Mouse (Mus musculus): ENCODE results near the gene Ppm1a. TPM values are rescaled to one million over a fixed set of nuclear protein-coding genes. Genes with fewer than 3 reads are reported as not detected.

Gene Ppm1a
- 38.7 and 44.4 TPM in 2 replicates for polyA plus RNA-seq (2015; fragmentation: Nextera tagmentation; extraction: Ambion mirVana)

DNA sequence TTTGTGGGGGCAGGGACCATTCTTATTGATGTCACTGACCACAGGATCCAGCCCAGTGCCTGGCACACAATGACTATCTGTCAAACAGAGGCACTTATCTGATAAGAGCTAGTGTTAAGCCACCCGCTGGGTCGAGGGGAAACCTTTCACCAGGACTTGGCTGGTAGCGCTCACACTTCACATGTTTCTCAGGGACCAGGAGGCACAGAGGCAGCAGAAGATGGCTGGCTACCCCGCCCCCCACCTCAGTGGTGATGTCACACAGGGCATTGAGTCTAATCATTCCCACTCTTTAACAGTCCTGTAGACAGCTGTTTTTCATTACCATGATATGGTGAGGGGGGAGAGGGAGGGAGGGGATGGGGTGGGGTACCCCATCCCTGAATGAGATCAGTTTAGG is at the start of gene Ppm1a:
Ppm1a (plus strand) TSS at position 370 of the 400 bp plus-strand sequence.
- H3K9me3 ChIP-seq, result no peaks in the 10 kb centered on the region
- ATAC-seq (ENCODE audit: insufficient number of reproducible peaks, low FRiP score, low TSS enrichment, low read depth), result no peak
- H3K9ac ChIP-seq, result no peak within 1 kb of the TSS
- WGBS, result 20% methylated on average over 4 of the region's 4 CpGs
- H3K4me3 ChIP-seq, result no peak within 1 kb of the TSS
- no peak within 1 kb of the TSS for H3K4me2 ChIP-seq
- H3K4me1 ChIP-seq, result peaks cover 4% of the 10 kb centered on the region; the same call in 1 of the 2 replicates
- no peaks in the 10 kb centered on the region for H3K27me3 ChIP-seq
- no peaks in the 10 kb centered on the region for H3K36me3 ChIP-seq
- H3K27ac ChIP-seq, result no peak within 1 kb of the TSS

- no peak overlapping the region for H3K9ac ChIP-seq
- no peak overlapping the region for H3K4me2 ChIP-seq
- H3K9me3 ChIP-seq, result no peaks in the 10 kb centered on the region
- H3K27me3 ChIP-seq, result no peaks in the 10 kb centered on the region
- H3K4me3 ChIP-seq, result no peak overlapping the region
- no peaks in the 10 kb centered on the region for H3K36me3 ChIP-seq
- no peaks in the 10 kb centered on the region for H3K4me1 ChIP-seq
- 92% methylated on average over 3 of the region's 3 CpGs for WGBS
- ATAC-seq (ENCODE audit: insufficient number of reproducible peaks, low FRiP score, low TSS enrichment, low read depth), result no peak
- H3K27ac ChIP-seq, result no peak overlapping the region
Observed at GRCm38 (mm10) chr12:72709981-72710380, 47.3 kb upstream of the Ppm1a start.

- H3K4me2 ChIP-seq, result no peak overlapping the region
- no peaks in the 10 kb centered on the region for H3K36me3 ChIP-seq
- no peaks in the 10 kb centered on the region for H3K4me1 ChIP-seq
- no peak overlapping the region for H3K9ac ChIP-seq
- H3K9me3 ChIP-seq, result no peaks in the 10 kb centered on the region
- H3K4me3 ChIP-seq, result no peak overlapping the region
- 92% methylated on average over 2 of the region's 2 CpGs for WGBS
- ATAC-seq (ENCODE audit: insufficient number of reproducible peaks, low FRiP score, low TSS enrichment, low read depth), result no peak
- H3K27me3 ChIP-seq, result no peaks in the 10 kb centered on the region
- H3K27ac ChIP-seq, result no peak overlapping the region
Observed at GRCm38 (mm10) chr12:72714896-72715295, 42.4 kb upstream of the Ppm1a start.

DNA sequence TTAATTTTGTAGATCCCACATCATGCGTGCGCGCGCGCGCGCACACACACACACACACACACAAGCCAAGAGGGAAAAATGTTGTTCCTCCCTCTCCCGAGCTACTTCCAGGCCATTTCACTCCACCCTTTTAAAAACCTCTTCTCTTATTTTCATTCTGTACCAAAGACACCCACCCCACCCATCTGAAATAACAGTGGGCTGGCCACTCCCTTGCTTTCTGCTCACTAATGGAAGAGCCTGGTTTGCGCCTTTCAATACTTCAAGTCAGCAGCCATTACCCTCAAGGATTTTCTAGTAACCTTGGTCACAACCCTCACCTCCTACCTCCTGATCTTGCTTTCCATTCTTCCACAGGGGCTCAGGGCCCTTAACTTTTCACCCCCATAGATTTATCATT is 41.4 kb upstream of the Ppm1a start:
- Histone ChIP-seq H3K4me1 (no peaks in the 10 kb centered on the region), H3K27me3 (no peaks in the 10 kb centered on the region), H3K9me3 (no peaks in the 10 kb centered on the region), H3K4me2 (no peak overlapping the region), H3K27ac (no peak overlapping the region), H3K36me3 (no peaks in the 10 kb centered on the region), H3K4me3 (no peak overlapping the region), H3K9ac (no peak overlapping the region)
- whole genome bisulfite sequencing, result 94% methylated on average over 9 of the region's 9 CpGs
- ATAC-seq (ENCODE audit: insufficient number of reproducible peaks, low FRiP score, low TSS enrichment, low read depth), result no peak

DNA sequence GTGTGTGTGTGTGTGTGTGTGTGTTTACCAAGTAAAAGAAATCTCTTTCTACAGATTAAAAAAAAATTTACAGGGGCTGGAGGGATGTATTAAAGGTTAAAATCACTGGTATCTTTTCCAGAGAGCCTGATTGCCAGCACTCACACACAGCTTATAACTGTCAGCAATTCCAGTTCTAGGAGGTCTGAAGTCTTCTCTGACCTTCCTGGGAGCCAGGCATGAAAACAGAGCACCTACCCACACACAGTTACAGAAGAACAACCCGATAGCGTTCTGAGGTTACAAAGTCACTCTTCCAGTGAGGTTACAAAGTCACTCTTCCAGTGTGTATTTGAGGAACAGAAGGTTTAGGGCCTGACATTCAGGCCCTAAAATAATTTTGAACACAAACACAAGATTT is 38.2 kb upstream of the Ppm1a start:
- Histone ChIP-seq H3K27me3 (no peaks in the 10 kb centered on the region), H3K4me3 (no peak overlapping the region), H3K4me2 (no peak overlapping the region), H3K9ac (no peak overlapping the region), H3K9me3 (no peaks in the 10 kb centered on the region), H3K27ac (no peak overlapping the region), H3K36me3 (no peaks in the 10 kb centered on the region), H3K4me1 (no peaks in the 10 kb centered on the region)
- 58% methylated on average over 2 of the region's 2 CpGs for WGBS
- ATAC-seq (ENCODE audit: insufficient number of reproducible peaks, low FRiP score, low TSS enrichment, low read depth), result no peak

- H3K9ac ChIP-seq, result no peak overlapping the region
- no peak overlapping the region for H3K4me2 ChIP-seq
- WGBS, result 80% methylated on average over 11 of the region's 11 CpGs
- H3K27me3 ChIP-seq, result no peaks in the 10 kb centered on the region
- no peak for ATAC-seq (ENCODE audit: insufficient number of reproducible peaks, low FRiP score, low TSS enrichment, low read depth)
- H3K27ac ChIP-seq, result no peak overlapping the region
- no peaks in the 10 kb centered on the region for H3K36me3 ChIP-seq
- no peaks in the 10 kb centered on the region for H3K9me3 ChIP-seq
- no peaks in the 10 kb centered on the region for H3K4me1 ChIP-seq
- no peak overlapping the region for H3K4me3 ChIP-seq
Observed at GRCm38 (mm10) chr12:72719452-72720087, 37.7 kb upstream of the Ppm1a start.

GRCm38 (mm10) chr12:72721710-72722109 is 35.5 kb upstream of the Ppm1a start:
- Histone ChIP-seq H3K4me3 (no peak overlapping the region), H3K4me2 (no peak overlapping the region), H3K4me1 (no peaks in the 10 kb centered on the region), H3K36me3 (no peaks in the 10 kb centered on the region), H3K9ac (no peak overlapping the region), H3K27ac (no peak overlapping the region), H3K27me3 (no peaks in the 10 kb centered on the region), H3K9me3 (no peaks in the 10 kb centered on the region)
- no peak for ATAC-seq (ENCODE audit: insufficient number of reproducible peaks, low FRiP score, low TSS enrichment, low read depth)
- WGBS, result 84% methylated on average over 5 of the region's 5 CpGs

GRCm38 (mm10) chr12:72723965-72724364 is 33.3 kb upstream of the Ppm1a start:
- no peaks in the 10 kb centered on the region for H3K9me3 ChIP-seq
- ATAC-seq (ENCODE audit: insufficient number of reproducible peaks, low FRiP score, low TSS enrichment, low read depth), result no peak
- no peak overlapping the region for H3K4me2 ChIP-seq
- no peak overlapping the region for H3K4me3 ChIP-seq
- H3K9ac ChIP-seq, result no peak overlapping the region
- no peaks in the 10 kb centered on the region for H3K36me3 ChIP-seq
- H3K27me3 ChIP-seq, result no peaks in the 10 kb centered on the region
- no peak overlapping the region for H3K27ac ChIP-seq
- 28% methylated on average over 3 of the region's 3 CpGs for WGBS
- H3K4me1 ChIP-seq, result no peaks in the 10 kb centered on the region

GRCm38 (mm10) chr12:72727021-72727420 is 30.2 kb upstream of the Ppm1a start:
- Histone ChIP-seq H3K36me3 (no peaks in the 10 kb centered on the region), H3K27ac (no peak overlapping the region), H3K27me3 (no peaks in the 10 kb centered on the region), H3K4me3 (no peak overlapping the region), H3K9ac (no peak overlapping the region), H3K4me2 (no peak overlapping the region), H3K9me3 (no peaks in the 10 kb centered on the region), H3K4me1 (no peaks in the 10 kb centered on the region)
- no peak for ATAC-seq (ENCODE audit: insufficient number of reproducible peaks, low FRiP score, low TSS enrichment, low read depth)
- WGBS, result 87% methylated on average over 8 of the region's 8 CpGs

- Histone ChIP-seq H3K4me2 (no peak overlapping the region), H3K36me3 (no peaks in the 10 kb centered on the region), H3K4me1 (no peaks in the 10 kb centered on the region), H3K27me3 (no peaks in the 10 kb centered on the region), H3K9ac (no peak overlapping the region), H3K9me3 (no peaks in the 10 kb centered on the region), H3K27ac (no peak overlapping the region), H3K4me3 (no peak overlapping the region)
- ATAC-seq (ENCODE audit: insufficient number of reproducible peaks, low FRiP score, low TSS enrichment, low read depth), result no peak
- 58% methylated on average over 5 of the region's 5 CpGs for WGBS
Observed at GRCm38 (mm10) chr12:72727611-72728010, 29.6 kb upstream of the Ppm1a start.

GRCm38 (mm10) chr12:72734112-72734511 is 23.1 kb upstream of the Ppm1a start:
- Histone ChIP-seq H3K9ac (no peak overlapping the region), H3K4me2 (no peak overlapping the region), H3K4me1 (no peaks in the 10 kb centered on the region), H3K27ac (no peak overlapping the region), H3K36me3 (no peaks in the 10 kb centered on the region), H3K4me3 (no peak overlapping the region), H3K9me3 (no peaks in the 10 kb centered on the region), H3K27me3 (no peaks in the 10 kb centered on the region)
- WGBS, result 69% methylated on average over 2 of the region's 2 CpGs
- ATAC-seq (ENCODE audit: insufficient number of reproducible peaks, low FRiP score, low TSS enrichment, low read depth), result no peak

GRCm38 (mm10) chr12:72741176-72741575 is 16.1 kb upstream of the Ppm1a start:
- no peak overlapping the region for H3K27ac ChIP-seq
- ATAC-seq (ENCODE audit: insufficient number of reproducible peaks, low FRiP score, low TSS enrichment, low read depth), result no peak
- H3K4me1 ChIP-seq, result peaks cover 5% of the 10 kb centered on the region; the same call in 1 of the 2 replicates
- no peaks in the 10 kb centered on the region for H3K27me3 ChIP-seq
- no peak overlapping the region for H3K9ac ChIP-seq
- no peaks in the 10 kb centered on the region for H3K36me3 ChIP-seq
- H3K9me3 ChIP-seq, result no peaks in the 10 kb centered on the region
- H3K4me3 ChIP-seq, result no peak overlapping the region
- 70% methylated on average over 6 of the region's 6 CpGs for WGBS
- no peak overlapping the region for H3K4me2 ChIP-seq
